Mouse (Mus musculus): Measurements from ENCODE around the gene Tmem128. TPM values are rescaled to one million over a fixed set of nuclear protein-coding genes. Genes with fewer than 3 reads are reported as not detected.
A peak's percentile ranks its signal among the peaks of the same experiment; 100 is the strongest.

Tmem128 gene
- polyA plus RNA-seq, 1 experiment from 2014 or later = 63.3 TPM

- no peak for ATAC-seq (ENCODE audit: low read depth)
These were observed 11.0 kb downstream of the Tmem128 start for GRCm38 (mm10) chr5:38270942-38271341.

GRCm38 (mm10) chr5:38273831-38274230 is 13.8 kb downstream of the Tmem128 start:
- 88% methylated on average over 4 of the region's 4 CpGs for WGBS

More at GRCm38 (mm10) chr5:38270942-38271341, 11.0 kb downstream of the Tmem128 start:
- Histone ChIP-seq H3K4me1 (ENCODE audit: control insufficient read depth, insufficient read depth, low read length) (no peaks in the 10 kb centered on the region), H3K27ac (replicated peaks; ENCODE audit: low read depth, low read length) (no peak overlapping the region), H3K27me3 (replicated peaks; ENCODE audit: control insufficient read depth, insufficient read depth, low read length) (peaks cover 21% of the 10 kb centered on the region), H3K9me3 (ENCODE audit: control insufficient read depth, low read length) (no peaks in the 10 kb centered on the region), H3K36me3 (ENCODE audit: control insufficient read depth, insufficient read depth, low read length) (peaks cover 39% of the 10 kb centered on the region), H3K4me3 (ENCODE audit: low read depth, low read length) (no peak overlapping the region), H3K9ac (ENCODE audit: low read depth, low read length) (no peak overlapping the region), H3K4me2 (ENCODE audit: low read depth, low read length) (no peak overlapping the region)
- no peak for DNase-seq (ENCODE audit: low spot score)
- 92% methylated on average over 3 of the region's 3 CpGs for WGBS

GRCm38 (mm10) chr5:38275771-38276170 is 15.8 kb downstream of the Tmem128 start, which contains the start of gene Otop1:
Gene Otop1, plus strand, starts transcription at chr5:38275972.
- H3K36me3 ChIP-seq (ENCODE audit: control insufficient read depth, insufficient read depth, low read length) = no peaks in the 10 kb centered on the region
- 6% methylated on average over 4 of the region's 4 CpGs for WGBS
- DNase-seq (ENCODE audit: low spot score) (no peak), ATAC-seq (ENCODE audit: low read depth) (no peak)
- no peak within 1 kb of the TSS for H3K9ac ChIP-seq (ENCODE audit: low read depth, low read length)
- no peaks in the 10 kb centered on the region for H3K4me1 ChIP-seq (ENCODE audit: control insufficient read depth, insufficient read depth, low read length)
- H3K27me3 ChIP-seq (replicated peaks; ENCODE audit: control insufficient read depth, insufficient read depth, low read length) = peaks cover 56% of the 10 kb centered on the region
- no peak within 1 kb of the TSS for H3K27ac ChIP-seq (replicated peaks; ENCODE audit: low read depth, low read length)
- H3K4me3 ChIP-seq (ENCODE audit: low read depth, low read length) = peak within 1 kb of the TSS; percentile 18
- H3K9me3 ChIP-seq (ENCODE audit: control insufficient read depth, low read length) = no peaks in the 10 kb centered on the region
- peak within 1 kb of the TSS; percentile 36 for H3K4me2 ChIP-seq (ENCODE audit: low read depth, low read length)

More at GRCm38 (mm10) chr5:38273831-38274230, 13.8 kb downstream of the Tmem128 start:
- Histone ChIP-seq H3K4me2 (ENCODE audit: low read depth, low read length) (no peak overlapping the region), H3K27me3 (replicated peaks; ENCODE audit: control insufficient read depth, insufficient read depth, low read length) (peaks cover 48% of the 10 kb centered on the region), H3K27ac (replicated peaks; ENCODE audit: low read depth, low read length) (no peak overlapping the region), H3K4me1 (ENCODE audit: control insufficient read depth, insufficient read depth, low read length) (no peaks in the 10 kb centered on the region), H3K9me3 (ENCODE audit: control insufficient read depth, low read length) (no peaks in the 10 kb centered on the region), H3K9ac (ENCODE audit: low read depth, low read length) (no peak overlapping the region), H3K4me3 (ENCODE audit: low read depth, low read length) (no peak overlapping the region), H3K36me3 (ENCODE audit: control insufficient read depth, insufficient read depth, low read length) (peaks cover 14% of the 10 kb centered on the region; the same call in 1 of the 2 replicates)
- DNase-seq (ENCODE audit: low spot score) = no peak
- no peak for ATAC-seq (ENCODE audit: low read depth)

- Histone ChIP-seq H3K4me3 (ENCODE audit: low read depth, low read length) (peak overlapping the region; percentile 18), H3K9me3 (ENCODE audit: control insufficient read depth, low read length) (no peaks in the 10 kb centered on the region), H3K4me1 (ENCODE audit: control insufficient read depth, insufficient read depth, low read length) (no peaks in the 10 kb centered on the region), H3K9ac (ENCODE audit: low read depth, low read length) (no peak overlapping the region), H3K36me3 (ENCODE audit: control insufficient read depth, insufficient read depth, low read length) (no peaks in the 10 kb centered on the region), H3K27me3 (replicated peaks; ENCODE audit: control insufficient read depth, insufficient read depth, low read length) (peaks cover 56% of the 10 kb centered on the region), H3K27ac (replicated peaks; ENCODE audit: low read depth, low read length) (no peak overlapping the region), H3K4me2 (ENCODE audit: low read depth, low read length) (peak overlapping the region; percentile 36)
- WGBS = 2% methylated on average over 17 of the region's 19 CpGs
- ATAC-seq (ENCODE audit: low read depth) (no peak), DNase-seq (ENCODE audit: low spot score) (no peak)
These were observed 16.5 kb downstream of the Tmem128 start for GRCm38 (mm10) chr5:38276451-38276850.

GRCm38 (mm10) chr5:38277098-38277866 is 17.3 kb downstream of the Tmem128 start:
- DNase-seq (ENCODE audit: low spot score) = no peak
- peaks cover 56% of the 10 kb centered on the region for H3K27me3 ChIP-seq (replicated peaks; ENCODE audit: control insufficient read depth, insufficient read depth, low read length)

GRCm38 (mm10) chr5:38277936-38278600 is 18.1 kb downstream of the Tmem128 start:
- WGBS = 13% methylated on average over 12 of the region's 12 CpGs
- H3K4me1 ChIP-seq (ENCODE audit: control insufficient read depth, insufficient read depth, low read length) = no peaks in the 10 kb centered on the region
- ATAC-seq (ENCODE audit: low read depth) = no peak
- no peaks in the 10 kb centered on the region for H3K36me3 ChIP-seq (ENCODE audit: control insufficient read depth, insufficient read depth, low read length)
- no peak overlapping the region for H3K9ac ChIP-seq (ENCODE audit: low read depth, low read length)
- no peaks in the 10 kb centered on the region for H3K9me3 ChIP-seq (ENCODE audit: control insufficient read depth, low read length)
- peak overlapping the region; percentile 54 for H3K4me2 ChIP-seq (ENCODE audit: low read depth, low read length)
- H3K27ac ChIP-seq (replicated peaks; ENCODE audit: low read depth, low read length) = no peak overlapping the region
- no peak for DNase-seq (ENCODE audit: low spot score)
- H3K27me3 ChIP-seq (replicated peaks; ENCODE audit: control insufficient read depth, insufficient read depth, low read length) = peaks cover 56% of the 10 kb centered on the region
- H3K4me3 ChIP-seq (ENCODE audit: low read depth, low read length) = no peak overlapping the region

More at GRCm38 (mm10) chr5:38277098-38277866, 17.3 kb downstream of the Tmem128 start:
- peak overlapping the region; percentile 54 for H3K4me2 ChIP-seq (ENCODE audit: low read depth, low read length)
- peak overlapping the region; percentile 17; the same call in 1 of the 2 replicates for H3K9ac ChIP-seq (ENCODE audit: low read depth, low read length)
- no peaks in the 10 kb centered on the region for H3K4me1 ChIP-seq (ENCODE audit: control insufficient read depth, insufficient read depth, low read length)
- H3K36me3 ChIP-seq (ENCODE audit: control insufficient read depth, insufficient read depth, low read length) = no peaks in the 10 kb centered on the region
- WGBS = 3% methylated on average over 23 of the region's 65 CpGs
- no peak overlapping the region for H3K27ac ChIP-seq (replicated peaks; ENCODE audit: low read depth, low read length)
- H3K4me3 ChIP-seq (ENCODE audit: low read depth, low read length) = peak overlapping the region; percentile 32
- no peaks in the 10 kb centered on the region for H3K9me3 ChIP-seq (ENCODE audit: control insufficient read depth, low read length)
- no peak for ATAC-seq (ENCODE audit: low read depth)

GRCm38 (mm10) chr5:38280075-38280474 is 20.1 kb downstream of the Tmem128 start:
- Histone ChIP-seq H3K27ac (replicated peaks; ENCODE audit: low read depth, low read length) (no peak overlapping the region), H3K9ac (ENCODE audit: low read depth, low read length) (no peak overlapping the region), H3K4me2 (ENCODE audit: low read depth, low read length) (no peak overlapping the region), H3K4me3 (ENCODE audit: low read depth, low read length) (no peak overlapping the region), H3K9me3 (ENCODE audit: control insufficient read depth, low read length) (no peaks in the 10 kb centered on the region), H3K36me3 (ENCODE audit: control insufficient read depth, insufficient read depth, low read length) (no peaks in the 10 kb centered on the region), H3K27me3 (replicated peaks; ENCODE audit: control insufficient read depth, insufficient read depth, low read length) (peaks cover 44% of the 10 kb centered on the region), H3K4me1 (ENCODE audit: control insufficient read depth, insufficient read depth, low read length) (no peaks in the 10 kb centered on the region)
- DNase-seq (ENCODE audit: low spot score) (no peak), ATAC-seq (ENCODE audit: low read depth) (no peak)
- 29% methylated on average over 1 of the region's 1 CpGs for WGBS

GRCm38 (mm10) chr5:38285724-38286123 is 25.7 kb downstream of the Tmem128 start:
- 25% methylated on average over 9 of the region's 9 CpGs for WGBS
- ATAC-seq (ENCODE audit: low read depth) (no peak), DNase-seq (ENCODE audit: low spot score) (no peak)
- Histone ChIP-seq H3K4me3 (ENCODE audit: low read depth, low read length) (no peak overlapping the region), H3K4me2 (ENCODE audit: low read depth, low read length) (no peak overlapping the region), H3K27me3 (replicated peaks; ENCODE audit: control insufficient read depth, insufficient read depth, low read length) (no peaks in the 10 kb centered on the region; the same call in 1 of the 2 replicates), H3K27ac (replicated peaks; ENCODE audit: low read depth, low read length) (no peak overlapping the region), H3K4me1 (ENCODE audit: control insufficient read depth, insufficient read depth, low read length) (no peaks in the 10 kb centered on the region), H3K9me3 (ENCODE audit: control insufficient read depth, low read length) (no peaks in the 10 kb centered on the region), H3K36me3 (ENCODE audit: control insufficient read depth, insufficient read depth, low read length) (no peaks in the 10 kb centered on the region), H3K9ac (ENCODE audit: low read depth, low read length) (no peak overlapping the region)

All from embryonic facial prominence, embryonic 14.5 days (tissue).